Mouse (Mus musculus) lung, postnatal 14 days (tissue): ENCODE results near the gene 1700067P10Rik.
A peak's percentile ranks its signal among the peaks of the same experiment; 100 is the strongest.

ENCODE experiments used
- DNase-seq: peaks from one replicate; pipeline ENCODE4 v3.0.0; 2021

Gene 1700067P10Rik

DNA sequence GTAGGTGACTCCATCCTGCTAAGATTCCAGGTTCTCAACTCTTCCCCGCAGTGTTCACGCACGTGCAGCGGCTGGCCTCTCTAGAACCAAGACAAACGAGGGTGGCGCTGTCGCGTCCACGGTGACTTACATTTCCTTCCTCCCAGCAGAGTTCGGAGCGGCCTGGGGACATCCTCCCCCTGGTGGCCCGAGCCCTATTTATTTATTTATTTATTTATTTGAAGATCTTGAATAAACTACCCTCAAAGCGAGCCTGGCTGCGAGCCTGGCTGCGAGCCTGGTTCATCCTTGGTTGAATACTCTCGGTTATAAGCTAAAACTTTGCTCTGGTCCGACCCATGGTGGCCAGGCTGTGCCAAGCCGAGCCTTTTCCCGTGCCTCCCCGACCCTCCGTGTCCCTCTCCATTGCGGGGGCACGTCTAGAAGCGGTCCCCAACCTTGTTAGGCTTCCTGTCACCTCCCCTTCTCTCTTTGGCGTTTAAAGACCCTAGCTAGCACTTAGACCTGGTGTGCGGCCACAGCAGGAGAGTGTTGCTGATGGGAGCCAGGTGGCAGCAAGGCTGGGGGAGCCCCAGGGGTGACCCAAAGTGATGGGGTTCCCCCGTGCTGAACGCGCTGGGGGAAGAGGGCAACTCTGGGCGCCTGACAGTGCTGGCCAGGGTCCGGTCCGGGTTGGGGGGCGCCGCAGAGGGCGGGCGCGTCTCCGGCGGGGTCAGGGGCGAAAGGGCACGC lies 8.1 kb downstream of the 1700067P10Rik start:
- DNase-seq = peak; percentile 59

- no peak for DNase-seq
These were observed 8.8 kb downstream of the 1700067P10Rik start for GRCm38 (mm10) chr17:48097743-48098527.

- peak; percentile 13 for DNase-seq
These were observed 9.4 kb downstream of the 1700067P10Rik start for GRCm38 (mm10) chr17:48098528-48098890.

DNA sequence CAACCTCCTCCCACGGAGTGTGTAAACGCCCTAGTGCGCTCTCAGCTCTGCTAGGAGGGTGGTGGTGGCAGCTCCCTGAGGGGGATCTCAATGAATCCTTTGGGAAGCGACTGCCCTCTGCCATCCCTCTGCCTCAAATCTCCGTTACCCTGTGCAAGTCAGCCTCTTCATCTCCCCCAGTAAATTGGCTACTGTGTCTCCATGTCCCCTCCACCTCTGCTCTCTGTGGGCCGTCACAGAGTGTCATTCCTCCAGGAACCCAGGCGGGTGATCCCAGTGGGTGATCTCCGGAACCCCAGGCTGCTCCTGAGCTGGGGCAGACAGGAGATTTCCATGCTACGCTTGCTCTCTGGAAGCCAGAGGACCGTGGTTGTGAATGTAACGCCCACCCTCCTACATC lies 10.2 kb downstream of the 1700067P10Rik start:
- no peak for DNase-seq

- peak; percentile 85 for DNase-seq
These were observed 11.6 kb downstream of the 1700067P10Rik start for GRCm38 (mm10) chr17:48100441-48101417.

GRCm38 (mm10) chr17:48107333-48107732 lies 18.2 kb downstream of the 1700067P10Rik start:
- DNase-seq = no peak

DNA sequence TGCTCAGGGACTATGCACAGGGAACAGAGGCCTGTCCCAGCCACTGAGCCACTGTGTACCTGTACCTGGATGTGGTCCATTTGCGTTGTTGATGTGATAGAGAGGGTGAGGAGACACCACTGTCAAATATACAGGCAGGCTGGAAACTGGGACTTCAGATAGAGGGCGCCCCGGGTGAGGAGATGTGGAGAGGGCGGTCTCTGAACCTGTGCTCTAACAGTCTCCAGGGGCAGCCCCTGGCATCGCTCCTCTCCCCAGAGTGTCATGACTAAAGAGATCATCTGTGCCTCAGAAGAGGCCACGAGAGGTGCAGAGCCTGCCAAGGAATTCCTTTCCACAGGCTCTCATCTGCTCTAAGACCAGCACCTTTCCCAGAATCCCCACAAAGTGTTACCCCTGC lies 18.7 kb downstream of the 1700067P10Rik start:
- DNase-seq = no peak

DNA sequence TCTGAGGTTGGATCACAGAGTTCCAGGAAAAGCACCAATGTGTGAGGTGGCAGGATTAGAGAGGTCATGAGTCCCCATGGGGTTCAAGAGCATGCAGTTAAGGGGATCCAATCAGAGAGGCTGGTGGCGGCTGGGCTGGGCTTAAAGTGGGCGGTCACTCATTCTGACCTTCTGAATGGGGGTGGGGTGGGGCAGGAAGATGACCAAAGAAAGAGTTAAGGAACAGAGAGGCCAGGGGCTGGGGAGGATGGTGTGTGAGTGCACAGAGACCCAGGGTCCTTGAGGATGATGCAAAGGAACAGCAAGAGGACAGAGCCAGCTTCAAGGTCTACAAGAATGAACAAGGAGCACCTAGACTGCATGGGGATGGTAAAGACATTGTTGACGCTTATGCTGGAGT lies 19.4 kb downstream of the 1700067P10Rik start:
- no peak for DNase-seq

- peak; percentile 51 for DNase-seq
These were observed 21.6 kb downstream of the 1700067P10Rik start for GRCm38 (mm10) chr17:48110547-48111287.

DNA sequence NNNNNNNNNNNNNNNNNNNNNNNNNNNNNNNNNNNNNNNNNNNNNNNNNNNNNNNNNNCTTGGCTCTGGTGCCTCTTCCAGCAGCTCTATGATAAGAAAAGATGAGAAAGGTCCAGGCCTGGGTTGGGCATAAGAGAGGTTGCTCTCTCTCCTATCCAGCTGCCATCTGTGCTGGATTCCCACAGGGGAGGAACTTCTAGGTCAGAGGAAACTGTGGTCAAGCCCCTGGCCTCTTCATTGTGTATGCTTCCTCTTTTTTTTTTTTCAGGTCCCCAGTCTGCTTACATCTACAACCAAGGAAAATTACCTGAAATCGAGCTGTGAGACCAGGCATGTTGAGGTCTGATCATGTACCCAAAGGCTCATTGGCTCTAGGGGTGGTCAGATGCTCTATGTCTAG lies 29.5 kb downstream of the 1700067P10Rik start:
- DNase-seq = no peak

- peak; percentile 87 for DNase-seq
These were observed 30.5 kb downstream of the 1700067P10Rik start for GRCm38 (mm10) chr17:48119656-48120055.

- DNase-seq = no peak
These were observed 31.3 kb downstream of the 1700067P10Rik start for GRCm38 (mm10) chr17:48120456-48120855.

GRCm38 (mm10) chr17:48132810-48133209 lies 43.7 kb downstream of the 1700067P10Rik start:
- DNase-seq = no peak
